Mouse (Mus musculus) lung, embryonic 15.5 days (tissue): ENCODE measurements around the gene Rab5b. TPM values are rescaled to one million over a fixed set of nuclear protein-coding genes. Genes with fewer than 3 reads are reported as not detected.

Experiments used
- ATAC-seq: fragments of 200-750 bp; cut with Nextera tagmentation; 2 replicates; pipeline ENCODE4 v1.8.0; 2017; ENCODE audit warnings: moderate number of reproducible peaks, borderline replicate concordance; ENCODE audit not compliant: low FRiP score, low TSS enrichment; ENCODE audit errors: extremely low read depth
- H3K27ac ChIP-seq: fragments of 300-500 bp; sonication (generic); 2 replicates; pipeline ENCODE4 v1.5.1; 2015; ENCODE audit warnings: moderate library complexity, mild to moderate bottlenecking, inconsistent platforms
- H3K27me3 ChIP-seq: fragments of 300-500 bp; sonication (generic); 2 replicates; pipeline ENCODE4 v1.6.1; 2015; ENCODE audit warnings: inconsistent platforms
- H3K36me3 ChIP-seq: fragments of 300-500 bp; sonication (generic); 2 replicates; pipeline ENCODE4 v1.6.1; 2015; ENCODE audit warnings: inconsistent platforms
- H3K4me1 ChIP-seq: fragments of 300-500 bp; sonication (generic); 2 replicates; pipeline ENCODE4 v1.6.1; 2015; ENCODE audit warnings: inconsistent platforms
- H3K4me2 ChIP-seq: fragments of 300-500 bp; sonication (generic); 2 replicates; pipeline ENCODE4 v1.6.1; 2015; ENCODE audit warnings: inconsistent platforms, mild to moderate bottlenecking, moderate library complexity
- H3K4me3 ChIP-seq: fragments of 300-500 bp; sonication (generic); 2 replicates; pipeline ENCODE4 v1.5.1; 2015; ENCODE audit warnings: mild to moderate bottlenecking, inconsistent platforms
- H3K9ac ChIP-seq: fragments of 300-500 bp; sonication (generic); 2 replicates; pipeline ENCODE4 v1.6.1; 2015; ENCODE audit warnings: inconsistent platforms
- H3K9me3 ChIP-seq: fragments of 300-500 bp; sonication (generic); 2 replicates; pipeline ENCODE4 v1.6.1; 2016; ENCODE audit warnings: inconsistent platforms
- WGBS: fragments of 180-500 bp; shearing (Covaris S2); methylation state at CpG from one replicate; pipeline ENCODE4 v1.1.7; 2015; 5-methylcytosine and 5-hydroxymethylcytosine counted together
- polyA plus RNA-seq: library from polyadenylated mRNA; unstranded; fragments of >200 nt; fragmentation: Nextera tagmentation; extraction: Ambion mirVana; gene quantifications from 2 replicates; pipeline ENCODE4 v1.2.1, GENCODE M21; 2015

The Rab5b gene
- polyA plus RNA-seq, 1 experiment from 2014 or later: 77.8 TPM

DNA sequence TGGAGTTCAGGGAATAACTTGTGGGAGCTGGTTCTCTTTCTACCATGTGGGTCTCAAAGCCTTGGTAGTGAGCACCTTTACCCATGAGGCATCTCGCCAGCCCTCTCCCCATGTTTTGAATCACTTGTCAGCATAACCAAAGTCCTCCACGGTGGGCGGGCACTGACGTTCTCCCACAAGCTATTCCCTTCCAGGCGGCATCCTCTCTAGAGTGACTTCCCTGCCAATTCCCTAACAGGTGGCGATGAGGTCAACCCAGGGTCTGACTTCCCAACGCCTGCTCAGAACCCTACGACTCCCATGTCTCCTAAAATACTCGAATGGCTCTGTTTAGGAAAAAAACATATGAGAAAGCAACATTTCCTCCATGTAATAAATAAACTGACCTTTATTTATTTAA lies 38.2 kb downstream of the Rab5b start:
- WGBS: 43% methylated on average over 9 of the region's 9 CpGs
- Histone ChIP-seq H3K9me3 (no peaks in the 10 kb centered on the region), H3K4me2 (no peak overlapping the region), H3K4me3 (no peak overlapping the region), H3K27ac (no peak overlapping the region), H3K36me3 (no peaks in the 10 kb centered on the region), H3K4me1 (no peaks in the 10 kb centered on the region), H3K9ac (no peak overlapping the region), H3K27me3 (no peaks in the 10 kb centered on the region)
- ATAC-seq: no peak

DNA sequence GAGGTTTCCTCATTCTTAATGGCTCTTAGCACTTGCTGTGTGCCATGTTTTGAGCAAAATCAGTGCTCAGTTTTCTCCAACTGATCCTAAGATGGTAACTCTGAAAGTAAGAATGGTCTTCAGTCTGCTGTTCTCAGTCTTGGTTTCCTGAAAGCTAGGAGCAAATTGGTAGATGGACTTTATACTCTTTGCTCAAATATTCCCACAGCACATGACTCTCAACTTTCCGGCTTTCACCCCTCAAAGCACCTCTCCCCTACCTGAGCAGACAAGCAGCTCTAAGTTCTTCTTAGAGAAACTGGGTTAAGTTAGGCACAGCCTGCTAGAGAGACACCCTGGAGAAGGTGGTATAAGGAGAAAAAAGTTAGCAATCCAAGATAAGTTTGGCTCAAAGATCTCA lies 39.3 kb downstream of the Rab5b start:
- 72% methylated on average over 1 of the region's 1 CpGs for WGBS
- H3K27ac ChIP-seq: no peak overlapping the region
- no peak overlapping the region for H3K4me3 ChIP-seq
- no peaks in the 10 kb centered on the region for H3K4me1 ChIP-seq
- H3K36me3 ChIP-seq: no peaks in the 10 kb centered on the region
- H3K9ac ChIP-seq: no peak overlapping the region
- no peaks in the 10 kb centered on the region for H3K9me3 ChIP-seq
- no peak overlapping the region for H3K4me2 ChIP-seq
- H3K27me3 ChIP-seq: no peaks in the 10 kb centered on the region
- ATAC-seq: no peak

- H3K9me3 ChIP-seq: no peaks in the 10 kb centered on the region
- H3K27me3 ChIP-seq: no peaks in the 10 kb centered on the region
- no peaks in the 10 kb centered on the region for H3K36me3 ChIP-seq
- no peak overlapping the region for H3K9ac ChIP-seq
- no peaks in the 10 kb centered on the region for H3K4me1 ChIP-seq
- no peak overlapping the region for H3K4me3 ChIP-seq
- no peak overlapping the region for H3K4me2 ChIP-seq
- no peak for ATAC-seq
- peak overlapping the region; percentile 33; the same call in 1 of the 2 replicates for H3K27ac ChIP-seq
- 27% methylated on average over 3 of the region's 3 CpGs for WGBS
These were observed 40.8 kb downstream of the Rab5b start for GRCm38 (mm10) chr10:128655254-128655653.

DNA sequence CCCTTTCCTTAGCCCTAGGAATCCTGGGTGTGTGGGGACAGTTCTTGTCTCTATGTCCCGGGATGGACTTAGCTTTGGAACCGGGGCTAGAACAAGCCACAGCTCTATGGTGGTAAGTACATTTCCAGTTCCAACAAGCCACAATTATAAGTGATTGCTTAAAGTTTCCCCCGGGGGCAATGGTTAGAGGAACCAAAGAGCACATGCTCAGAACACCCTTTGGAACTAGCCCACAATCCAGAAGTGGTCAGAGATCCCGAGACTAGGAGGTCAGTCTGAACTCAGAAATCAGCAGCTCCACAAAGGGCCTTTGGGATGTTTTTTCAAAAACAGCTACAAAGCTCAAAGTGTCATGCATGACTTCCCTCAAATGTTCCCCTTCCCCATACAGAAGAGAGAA lies 42.2 kb downstream of the Rab5b start:
- no peak for ATAC-seq
- no peaks in the 10 kb centered on the region for H3K36me3 ChIP-seq
- 62% methylated on average over 4 of the region's 4 CpGs for WGBS
- no peaks in the 10 kb centered on the region for H3K27me3 ChIP-seq
- no peak overlapping the region for H3K9ac ChIP-seq
- no peak overlapping the region for H3K27ac ChIP-seq
- H3K4me2 ChIP-seq: no peak overlapping the region
- no peak overlapping the region for H3K4me3 ChIP-seq
- H3K4me1 ChIP-seq: no peaks in the 10 kb centered on the region
- H3K9me3 ChIP-seq: no peaks in the 10 kb centered on the region

DNA sequence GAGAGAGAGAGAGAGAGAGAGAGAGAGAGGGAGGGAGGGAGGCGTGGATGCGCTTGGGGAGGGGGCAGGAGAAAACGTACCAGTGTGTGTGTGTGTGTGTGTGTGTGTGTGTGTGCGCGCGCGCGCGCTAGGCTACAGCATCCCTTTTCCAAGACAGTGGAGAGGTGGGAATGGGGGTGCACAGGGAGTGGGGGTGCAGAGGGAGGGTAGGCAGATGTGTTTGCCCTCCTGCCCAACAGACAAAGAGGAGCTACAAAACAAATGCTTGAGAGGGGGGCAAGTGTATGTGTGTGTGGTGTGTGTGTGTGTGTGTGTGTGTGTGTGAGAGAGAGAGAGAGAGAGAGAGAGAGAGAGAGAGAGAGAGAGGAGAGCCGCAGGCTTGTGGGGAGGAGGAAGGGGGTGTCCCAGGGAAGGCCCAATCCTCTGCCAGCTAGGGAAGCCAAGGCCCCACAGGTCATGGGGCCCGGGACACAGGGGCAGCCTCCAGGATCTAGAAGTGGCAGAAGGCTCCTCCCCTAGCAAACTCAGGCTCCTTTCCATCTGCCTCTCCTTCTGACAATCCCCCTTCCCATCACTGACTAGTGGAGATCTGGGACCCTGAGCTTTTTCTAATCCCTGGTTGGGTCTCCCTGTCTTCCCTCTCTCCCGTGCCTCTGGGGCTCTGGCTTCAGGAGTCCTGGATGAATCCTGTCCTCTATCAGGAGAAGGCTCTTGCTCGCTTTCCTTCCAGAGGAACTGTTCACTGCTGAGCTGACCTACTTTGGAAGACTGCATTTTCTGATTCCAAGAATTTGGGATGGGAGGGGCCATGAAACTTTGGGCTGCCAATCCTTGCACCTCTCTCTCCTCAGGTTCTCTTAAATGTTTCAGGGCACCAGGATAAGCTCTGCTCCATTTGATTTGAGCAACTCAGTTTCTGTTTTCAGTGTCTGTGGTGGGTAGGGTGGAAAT lies 49.6 kb downstream of the Rab5b start:
- peaks cover 25% of the 10 kb centered on the region; the same call in 1 of the 2 replicates for H3K4me1 ChIP-seq
- H3K36me3 ChIP-seq: no peaks in the 10 kb centered on the region
- H3K4me3 ChIP-seq: peak overlapping the region; percentile 50
- 0 out of 2 replicates have a peak, but pooled peaks cover 4% of the 10 kb centered on the region for H3K27me3 ChIP-seq
- H3K27ac ChIP-seq: no peak overlapping the region
- H3K4me2 ChIP-seq: peak overlapping the region; percentile 89
- ATAC-seq: peak; percentile 59; the same call in 1 of the 2 replicates
- no peak overlapping the region for H3K9ac ChIP-seq
- 3% methylated on average over 13 of the region's 13 CpGs for WGBS
- no peaks in the 10 kb centered on the region for H3K9me3 ChIP-seq

- peak; percentile 67; the same call in 1 of the 2 replicates for ATAC-seq
- H3K4me1 ChIP-seq: peaks cover 25% of the 10 kb centered on the region; the same call in 1 of the 2 replicates
- no peaks in the 10 kb centered on the region for H3K36me3 ChIP-seq
- H3K9ac ChIP-seq: peak within 1 kb of the TSS; percentile 53
- 0 out of 2 replicates have a peak, but pooled peaks cover 4% of the 10 kb centered on the region for H3K27me3 ChIP-seq
- H3K4me3 ChIP-seq: peak within 1 kb of the TSS; percentile 50
- H3K9me3 ChIP-seq: no peaks in the 10 kb centered on the region
- no peak within 1 kb of the TSS for H3K27ac ChIP-seq
- 5% methylated on average over 35 of the region's 36 CpGs for WGBS
- peak within 1 kb of the TSS; percentile 89 for H3K4me2 ChIP-seq
These were observed 50.7 kb downstream of the Rab5b start, which contains the start of gene Ikzf4 for GRCm38 (mm10) chr10:128645111-128646011. TSS of gene Ikzf4 (minus strand) at chr10:128645991.

DNA sequence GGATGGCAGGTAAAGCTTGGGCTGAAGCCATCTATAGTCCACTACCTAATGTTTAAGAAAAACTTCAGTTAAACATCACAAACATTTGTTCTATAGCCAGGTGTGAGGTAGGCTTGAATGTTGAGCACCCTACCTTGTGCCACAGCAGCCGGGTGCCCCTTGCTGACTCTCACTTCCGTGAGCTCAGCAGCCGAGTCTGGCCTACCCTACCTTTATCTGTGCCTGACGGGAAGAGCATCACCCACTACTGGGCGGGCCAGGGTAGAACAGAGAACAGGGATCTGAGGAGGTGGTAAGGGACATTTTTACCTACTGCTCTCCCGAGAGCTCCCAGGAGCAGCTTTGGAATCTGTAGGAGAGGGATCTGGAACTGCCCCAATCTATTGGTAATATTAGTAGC lies 53.3 kb downstream of the Rab5b start:
- Histone ChIP-seq H3K9me3 (no peaks in the 10 kb centered on the region), H3K4me3 (no peak overlapping the region), H3K27ac (no peak overlapping the region), H3K36me3 (no peaks in the 10 kb centered on the region), H3K4me2 (no peak overlapping the region), H3K27me3 (0 out of 2 replicates have a peak, but pooled peaks cover 4% of the 10 kb centered on the region), H3K9ac (no peak overlapping the region), H3K4me1 (peaks cover 25% of the 10 kb centered on the region; the same call in 1 of the 2 replicates)
- no peak for ATAC-seq
- WGBS: 78% methylated on average over 6 of the region's 6 CpGs

GRCm38 (mm10) chr10:128641871-128642270 lies 54.2 kb downstream of the Rab5b start:
- H3K27ac ChIP-seq: no peak overlapping the region
- WGBS: 59% methylated on average over 7 of the region's 7 CpGs
- H3K4me3 ChIP-seq: no peak overlapping the region
- no peaks in the 10 kb centered on the region for H3K9me3 ChIP-seq
- no peaks in the 10 kb centered on the region for H3K36me3 ChIP-seq
- no peak overlapping the region for H3K9ac ChIP-seq
- ATAC-seq: 0 out of 2 replicates have a peak, but pooled peaks have one; percentile 9
- 0 out of 2 replicates have a peak, but pooled peaks cover 4% of the 10 kb centered on the region for H3K27me3 ChIP-seq
- H3K4me2 ChIP-seq: no peak overlapping the region
- H3K4me1 ChIP-seq: peaks cover 25% of the 10 kb centered on the region; the same call in 1 of the 2 replicates

DNA sequence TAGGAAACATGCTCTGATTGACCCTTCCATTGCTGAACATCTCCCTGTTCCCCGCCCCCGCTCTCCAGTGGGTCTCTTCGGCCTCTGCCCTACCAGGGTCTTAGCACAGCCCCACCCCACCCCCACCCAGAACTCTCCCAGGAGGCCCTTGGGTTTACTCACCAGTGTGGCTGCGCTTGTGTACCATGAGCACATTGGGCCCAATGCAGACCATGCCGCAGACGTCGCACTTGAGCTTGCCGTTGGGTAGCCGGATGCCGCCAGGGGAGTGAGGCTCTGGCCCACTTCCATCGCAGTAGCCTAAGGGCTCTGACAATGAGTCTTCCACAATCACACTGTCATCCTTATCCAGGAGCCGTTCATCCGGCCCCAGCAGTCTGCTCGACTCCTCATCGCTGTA lies 55.2 kb downstream of the Rab5b start:
- no peak for ATAC-seq
- 90% methylated on average over 15 of the region's 15 CpGs for WGBS
- H3K4me2 ChIP-seq: no peak overlapping the region
- H3K4me3 ChIP-seq: no peak overlapping the region
- peaks cover 17% of the 10 kb centered on the region; the same call in 1 of the 2 replicates for H3K4me1 ChIP-seq
- no peak overlapping the region for H3K27ac ChIP-seq
- no peaks in the 10 kb centered on the region for H3K36me3 ChIP-seq
- H3K27me3 ChIP-seq: 0 out of 2 replicates have a peak, but pooled peaks cover 4% of the 10 kb centered on the region
- no peaks in the 10 kb centered on the region for H3K9me3 ChIP-seq
- H3K9ac ChIP-seq: no peak overlapping the region

DNA sequence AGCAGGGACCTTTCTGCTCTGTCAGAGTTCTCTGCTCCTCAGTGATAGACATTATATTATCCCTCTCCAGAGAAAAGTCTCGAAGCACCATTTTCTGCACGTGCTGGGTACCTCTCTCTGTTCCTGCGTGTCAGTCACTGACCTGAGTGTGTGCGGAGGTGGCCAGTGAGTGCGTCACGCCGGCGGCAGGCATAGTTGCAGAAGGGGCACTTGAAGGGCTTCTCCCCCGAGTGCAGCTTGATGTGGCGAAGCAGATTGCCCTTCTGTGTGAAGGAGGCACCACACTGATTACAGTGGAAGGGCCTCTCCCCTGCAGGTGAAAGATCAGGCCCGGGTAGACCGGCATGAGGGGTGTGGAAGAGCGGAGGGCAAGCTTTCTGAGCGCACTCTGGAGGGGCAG lies 56.1 kb downstream of the Rab5b start:
- 80% methylated on average over 14 of the region's 14 CpGs for WGBS
- ATAC-seq: no peak
- no peak overlapping the region for H3K4me3 ChIP-seq
- H3K27me3 ChIP-seq: 0 out of 2 replicates have a peak, but pooled peaks cover 4% of the 10 kb centered on the region
- no peak overlapping the region for H3K4me2 ChIP-seq
- H3K27ac ChIP-seq: no peak overlapping the region
- H3K9ac ChIP-seq: no peak overlapping the region
- peaks cover 11% of the 10 kb centered on the region; the same call in 1 of the 2 replicates for H3K4me1 ChIP-seq
- H3K9me3 ChIP-seq: no peaks in the 10 kb centered on the region
- H3K36me3 ChIP-seq: no peaks in the 10 kb centered on the region

- Histone ChIP-seq H3K9ac (no peak overlapping the region), H3K9me3 (no peaks in the 10 kb centered on the region), H3K27ac (no peak overlapping the region), H3K4me3 (no peak overlapping the region), H3K27me3 (no peaks in the 10 kb centered on the region), H3K4me1 (peaks cover 4% of the 10 kb centered on the region; the same call in 1 of the 2 replicates), H3K36me3 (no peaks in the 10 kb centered on the region), H3K4me2 (no peak overlapping the region)
- ATAC-seq: no peak
- 30% methylated on average over 11 of the region's 11 CpGs for WGBS
These were observed 59.1 kb downstream of the Rab5b start for GRCm38 (mm10) chr10:128637011-128637410.
